Mouse (Mus musculus): Measurements from ENCODE around the gene Aqp9. TPM values are rescaled to one million over a fixed set of nuclear protein-coding genes. Genes with fewer than 3 reads are reported as not detected.

Aqp9 gene
- total and polyA plus RNA-seq, 3 experiments: 64.8 to 76.1 TPM; not detected in 1

DNA sequence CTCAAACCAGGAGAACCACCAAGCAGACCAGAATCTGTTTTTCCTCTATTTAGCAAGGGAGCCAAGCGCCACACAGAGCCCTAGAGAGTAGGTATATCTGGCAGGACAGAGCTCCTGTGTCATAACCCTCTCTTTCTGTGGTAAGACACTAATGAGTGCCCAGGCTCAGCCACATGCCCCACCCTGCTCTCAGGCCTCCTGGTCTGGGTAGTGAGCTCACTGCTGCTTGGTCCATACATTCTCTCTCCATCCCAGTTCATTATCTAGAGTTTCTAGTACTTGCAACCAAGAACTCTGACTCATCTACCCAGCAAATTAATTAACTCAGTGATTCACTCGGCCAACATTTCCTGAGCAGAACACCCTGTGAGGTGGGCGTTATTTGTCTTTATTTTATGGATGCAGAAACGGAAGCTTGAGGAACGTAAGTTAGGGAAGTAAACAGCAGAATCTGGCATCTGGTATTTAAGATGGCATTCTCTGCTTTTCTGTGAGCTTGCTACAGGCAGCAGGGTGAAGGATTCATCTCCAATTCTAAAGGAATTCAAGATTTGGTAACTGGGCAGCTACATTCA is 91.1 kb downstream of the Aqp9 start:
- no peaks in the 10 kb centered on the region for H3K79me2 ChIP-seq (ENCODE audit: control insufficient read depth, insufficient read depth, low read length, poor library complexity)
- TF ChIP-seq MEF2A (IDR thresholded peaks at IDR 0.05; ENCODE audit: extremely low read depth, insufficient replicate concordance, low read depth, low read length, poor library complexity, severe bottlenecking): no peak
- no peak for TF ChIP-seq KAT2A (conservative IDR thresholded peaks at IDR 0.05; ENCODE audit: low read depth, low read length)
- no peak for TF ChIP-seq MAFK (IDR thresholded peaks at IDR 0.05; ENCODE audit: borderline replicate concordance, low read depth, low read length)
- no peak for TF ChIP-seq ZMIZ1 (IDR thresholded peaks at IDR 0.05; ENCODE audit: low read depth, low read length)
- no peak for TF ChIP-seq SIN3A (IDR thresholded peaks at IDR 0.05; ENCODE audit: low read length)
- no peak for TF ChIP-seq RCOR1 (IDR thresholded peaks at IDR 0.05; ENCODE audit: low read depth, low read length)
- no peak for TF ChIP-seq HCFC1 (IDR thresholded peaks at IDR 0.05; ENCODE audit: low read depth, low read length)
- TF ChIP-seq ETS1 (IDR thresholded peaks at IDR 0.05; ENCODE audit: low read depth, low read length): no peak
- TF ChIP-seq ELF1 (IDR thresholded peaks at IDR 0.05; ENCODE audit: low read depth, low read length): no peak
- TF ChIP-seq USF1 (IDR thresholded peaks at IDR 0.05; ENCODE audit: low read depth, low read length): no peak
- no peak for TF ChIP-seq SMC3 (IDR thresholded peaks at IDR 0.05; ENCODE audit: low read depth, low read length)
- no peak for TF ChIP-seq CTCF (IDR thresholded peaks at IDR 0.05 in 2 of 3, conservative IDR thresholded peaks at IDR 0.05 in 1 of 3; ENCODE audit: control insufficient read depth in 1 of 3, insufficient read depth in 1 of 3, low read depth in 2 of 3, low read length in 3 of 3, poor library complexity in 1 of 3, severe bottlenecking in 1 of 3)
- DNase-seq (ENCODE audit: low read depth, low spot score): no peak
- H3K36me3 ChIP-seq (ENCODE audit: control insufficient read depth in 1 of 2, insufficient read depth in 2 of 2, low read length in 2 of 2): no peaks in the 10 kb centered on the region
- H3K27ac ChIP-seq (ENCODE audit: control insufficient read depth, low read depth, low read length): no peak overlapping the region
- H3K4me3 ChIP-seq (ENCODE audit: control insufficient read depth in 1 of 2, insufficient read depth in 1 of 2, low read depth in 2 of 2, low read length in 2 of 2): no peak overlapping the region
- peaks cover 3% of the 10 kb centered on the region in 2 experiments; a peak in 1 of 4 replicates for H3K27me3 ChIP-seq (ENCODE audit: control insufficient read depth in 1 of 2, insufficient read depth in 2 of 2, low read length in 2 of 2)
- H3K9me3 ChIP-seq (replicated peaks; ENCODE audit: insufficient read depth, low read length): no peaks in the 10 kb centered on the region
- H3K4me1 ChIP-seq (ENCODE audit: control insufficient read depth in 1 of 2, insufficient read depth in 2 of 2, low read length in 2 of 2): no peaks in the 10 kb centered on the region
- no peak overlapping the region for H3K9ac ChIP-seq (ENCODE audit: control insufficient read depth, low read depth, low read length, poor library complexity, severe bottlenecking)

DNA sequence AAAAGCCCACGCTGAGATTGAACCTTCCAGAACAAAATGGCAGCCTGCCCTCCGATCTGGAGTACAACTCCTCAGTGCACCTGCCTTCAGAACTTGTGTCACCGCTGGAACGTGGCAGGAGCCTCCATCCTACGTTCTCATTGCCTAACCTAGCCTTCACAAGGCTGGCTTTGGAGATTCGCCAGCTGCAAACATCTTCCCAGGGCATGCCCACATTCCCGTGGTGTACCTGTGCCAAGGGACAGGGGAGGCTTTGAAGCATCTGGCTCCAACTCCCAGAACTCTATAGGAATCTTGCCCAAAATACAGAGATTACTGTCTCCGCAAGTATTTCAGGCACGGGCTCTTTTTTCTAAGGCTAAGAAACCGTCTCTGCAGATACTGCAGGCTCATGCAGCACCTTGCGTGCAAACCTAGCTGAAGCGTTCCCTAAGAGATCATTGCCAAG is 92.3 kb downstream of the Aqp9 start:
- TF ChIP-seq ZKSCAN1 (IDR thresholded peaks at IDR 0.05; ENCODE audit: low read depth, low read length) (no peak), ZC3H11A (IDR thresholded peaks at IDR 0.05; ENCODE audit: low read depth, low read length) (no peak), TAL1 (IDR thresholded peaks at IDR 0.05; ENCODE audit: low read length) (no peak), USF1 (IDR thresholded peaks at IDR 0.05; ENCODE audit: low read depth, low read length) (no peak), EP300 (IDR thresholded peaks at IDR 0.05; ENCODE audit: low read depth in 1 of 2, low read length in 2 of 2) (no peak), CTCF (IDR thresholded peaks at IDR 0.05 in 2 of 3, conservative IDR thresholded peaks at IDR 0.05 in 1 of 3; ENCODE audit: control insufficient read depth in 1 of 3, insufficient read depth in 1 of 3, low read depth in 2 of 3, low read length in 3 of 3, poor library complexity in 1 of 3, severe bottlenecking in 1 of 3) (no peak), POLR2A (IDR thresholded peaks at IDR 0.05; ENCODE audit: control insufficient read depth in 1 of 2, insufficient read depth in 1 of 2, low read depth in 1 of 2, low read length in 2 of 2, poor library complexity in 1 of 2) (no peak), SMC3 (IDR thresholded peaks at IDR 0.05; ENCODE audit: low read depth, low read length) (no peak), GATA1 (IDR thresholded peaks at IDR 0.05; ENCODE audit: low read depth, low read length) (no peak), ELF1 (IDR thresholded peaks at IDR 0.05; ENCODE audit: low read depth, low read length) (no peak), ETS1 (IDR thresholded peaks at IDR 0.05; ENCODE audit: low read depth, low read length) (no peak), E2F4 (IDR thresholded peaks at IDR 0.05; ENCODE audit: borderline replicate concordance, low read depth, low read length) (no peak), ZMIZ1 (IDR thresholded peaks at IDR 0.05; ENCODE audit: low read depth, low read length) (no peak), MYB (IDR thresholded peaks at IDR 0.05; ENCODE audit: low read depth, low read length) (no peak), RAD21 (IDR thresholded peaks at IDR 0.05; ENCODE audit: low read depth, low read length) (no peak)
- no peaks in the 10 kb centered on the region for H3K79me2 ChIP-seq (ENCODE audit: control insufficient read depth, insufficient read depth, low read length, poor library complexity)
- no peak overlapping the region for H3K4me3 ChIP-seq (ENCODE audit: control insufficient read depth in 1 of 2, insufficient read depth in 1 of 2, low read depth in 2 of 2, low read length in 2 of 2)
- peaks cover 3 to 5% of the 10 kb centered on the region in 2 experiments; a peak in 2 of 4 replicates for H3K27me3 ChIP-seq (ENCODE audit: control insufficient read depth in 1 of 2, insufficient read depth in 2 of 2, low read length in 2 of 2)
- H3K4me1 ChIP-seq (ENCODE audit: control insufficient read depth in 1 of 2, insufficient read depth in 2 of 2, low read length in 2 of 2): no peaks in the 10 kb centered on the region
- no peak overlapping the region for H3K9ac ChIP-seq (ENCODE audit: control insufficient read depth, low read depth, low read length, poor library complexity, severe bottlenecking)
- H3K27ac ChIP-seq (ENCODE audit: control insufficient read depth, low read depth, low read length): no peak overlapping the region
- H3K36me3 ChIP-seq (ENCODE audit: control insufficient read depth in 1 of 2, insufficient read depth in 2 of 2, low read length in 2 of 2): no peaks in the 10 kb centered on the region
- H3K9me3 ChIP-seq (replicated peaks; ENCODE audit: insufficient read depth, low read length): no peaks in the 10 kb centered on the region
- DNase-seq (ENCODE audit: low read depth, low spot score): no peak

Measured in MEL (cell line).